Mouse (Mus musculus): ENCODE data around the gene Ccsap. TPM values are rescaled to one million over a fixed set of nuclear protein-coding genes. Genes with fewer than 3 reads are reported as not detected.

Ccsap gene
- 2.9 and 3.7 TPM in 2 replicates for polyA plus RNA-seq (2014; fragmentation: Nextera tagmentation; extraction: Ambion mirVana)

GRCm38 (mm10) chr8:123859648-123860259 is at the start of gene Ccsap:
Gene Ccsap, minus strand, starts transcription at chr8:123860209.
- H3K9me3 ChIP-seq (ENCODE audit: control insufficient read depth, low read length) = 0 out of 2 replicates have a peak, but pooled peaks cover 1% of the 10 kb centered on the region
- H3K27me3 ChIP-seq (ENCODE audit: control insufficient read depth, insufficient read depth, low read length) = peaks cover 8% of the 10 kb centered on the region
- H3K4me1 ChIP-seq (ENCODE audit: control insufficient read depth in 2 of 2, insufficient read depth in 2 of 2, low read length in 2 of 2) = peaks cover 0 to 6% of the 10 kb centered on the region in 2 experiments; a peak in 3 of 4 replicates
- peak within 1 kb of the TSS; percentile 63 to 95 for H3K4me3 ChIP-seq (ENCODE audit: control insufficient read depth in 1 of 2, insufficient read depth in 1 of 2, low read depth in 1 of 2, low read length in 2 of 2)
- H3K27ac ChIP-seq (replicated peaks in 1 of 2; ENCODE audit: control insufficient read depth in 1 of 2, insufficient read depth in 1 of 2, low read depth in 2 of 2, low read length in 2 of 2) = peak within 1 kb of the TSS; percentile 18 to 35; a peak in 2 of 4 replicates
- WGBS = under 1% methylated on average over 48 of the region's 48 CpGs
- H3K4me2 ChIP-seq (ENCODE audit: low read length) = peak within 1 kb of the TSS; percentile 97
- H3K9ac ChIP-seq (ENCODE audit: low read length) = peak within 1 kb of the TSS; percentile 75
- H3K36me3 ChIP-seq (ENCODE audit: control insufficient read depth, insufficient read depth, low read length) = no peaks in the 10 kb centered on the region
- peak; percentile 48 for ATAC-seq (ENCODE audit: insufficient number of reproducible peaks, insufficient read depth, low FRiP score, low read depth)

- Histone ChIP-seq H3K36me3 (ENCODE audit: control insufficient read depth, insufficient read depth, low read length) (peaks cover 86% of the 10 kb centered on the region), H3K4me1 (ENCODE audit: control insufficient read depth in 2 of 2, insufficient read depth in 2 of 2, low read length in 2 of 2) (no peaks in the 10 kb centered on the region), H3K9me3 (ENCODE audit: control insufficient read depth, low read length) (no peaks in the 10 kb centered on the region), H3K27me3 (ENCODE audit: control insufficient read depth, insufficient read depth, low read length) (no peaks in the 10 kb centered on the region), H3K4me3 (ENCODE audit: control insufficient read depth in 1 of 2, insufficient read depth in 1 of 2, low read depth in 1 of 2, low read length in 2 of 2) (no peak overlapping the region), H3K9ac (ENCODE audit: low read length) (no peak overlapping the region), H3K4me2 (ENCODE audit: low read length) (no peak overlapping the region), H3K27ac (replicated peaks in 1 of 2; ENCODE audit: control insufficient read depth in 1 of 2, insufficient read depth in 1 of 2, low read depth in 2 of 2, low read length in 2 of 2) (no peak overlapping the region)
- no peak for ATAC-seq (ENCODE audit: insufficient number of reproducible peaks, insufficient read depth, low FRiP score, low read depth)
- 90% methylated on average over 6 of the region's 6 CpGs for WGBS
Observed at GRCm38 (mm10) chr8:123907604-123908003, 47.6 kb upstream of the Ccsap start.

GRCm38 (mm10) chr8:123902653-123903052 is 42.6 kb upstream of the Ccsap start:
- no peak overlapping the region for H3K4me3 ChIP-seq (ENCODE audit: control insufficient read depth in 1 of 2, insufficient read depth in 1 of 2, low read depth in 1 of 2, low read length in 2 of 2)
- H3K36me3 ChIP-seq (ENCODE audit: control insufficient read depth, insufficient read depth, low read length) = peaks cover 77% of the 10 kb centered on the region
- H3K9ac ChIP-seq (ENCODE audit: low read length) = no peak overlapping the region
- no peaks in the 10 kb centered on the region for H3K27me3 ChIP-seq (ENCODE audit: control insufficient read depth, insufficient read depth, low read length)
- H3K9me3 ChIP-seq (ENCODE audit: control insufficient read depth, low read length) = no peaks in the 10 kb centered on the region
- no peak overlapping the region for H3K4me2 ChIP-seq (ENCODE audit: low read length)
- ATAC-seq (ENCODE audit: insufficient number of reproducible peaks, insufficient read depth, low FRiP score, low read depth) = no peak
- no peaks in the 10 kb centered on the region for H3K4me1 ChIP-seq (ENCODE audit: control insufficient read depth in 2 of 2, insufficient read depth in 2 of 2, low read length in 2 of 2)
- 87% methylated on average over 7 of the region's 7 CpGs for WGBS
- H3K27ac ChIP-seq (replicated peaks in 1 of 2; ENCODE audit: control insufficient read depth in 1 of 2, insufficient read depth in 1 of 2, low read depth in 2 of 2, low read length in 2 of 2) = no peak overlapping the region

- no peak overlapping the region for H3K9ac ChIP-seq (ENCODE audit: low read length)
- H3K4me1 ChIP-seq (ENCODE audit: control insufficient read depth in 2 of 2, insufficient read depth in 2 of 2, low read length in 2 of 2) = peaks cover 4 to 9% of the 10 kb centered on the region in 2 experiments
- no peak overlapping the region for H3K4me3 ChIP-seq (ENCODE audit: control insufficient read depth in 1 of 2, insufficient read depth in 1 of 2, low read depth in 1 of 2, low read length in 2 of 2)
- H3K4me2 ChIP-seq (ENCODE audit: low read length) = no peak overlapping the region
- no peak for ATAC-seq (ENCODE audit: insufficient number of reproducible peaks, insufficient read depth, low FRiP score, low read depth)
- 84% methylated on average over 7 of the region's 7 CpGs for WGBS
- no peak overlapping the region for H3K27ac ChIP-seq (replicated peaks in 1 of 2; ENCODE audit: control insufficient read depth in 1 of 2, insufficient read depth in 1 of 2, low read depth in 2 of 2, low read length in 2 of 2)
- peaks cover 18% of the 10 kb centered on the region for H3K27me3 ChIP-seq (ENCODE audit: control insufficient read depth, insufficient read depth, low read length)
- peaks cover 53% of the 10 kb centered on the region for H3K36me3 ChIP-seq (ENCODE audit: control insufficient read depth, insufficient read depth, low read length)
- no peaks in the 10 kb centered on the region for H3K9me3 ChIP-seq (ENCODE audit: control insufficient read depth, low read length)
Observed at GRCm38 (mm10) chr8:123899366-123899765, 39.4 kb upstream of the Ccsap start.

- Histone ChIP-seq H3K9ac (ENCODE audit: low read length) (no peak overlapping the region), H3K27me3 (ENCODE audit: control insufficient read depth, insufficient read depth, low read length) (peaks cover 26% of the 10 kb centered on the region), H3K27ac (replicated peaks in 1 of 2; ENCODE audit: control insufficient read depth in 1 of 2, insufficient read depth in 1 of 2, low read depth in 2 of 2, low read length in 2 of 2) (no peak overlapping the region), H3K9me3 (ENCODE audit: control insufficient read depth, low read length) (no peaks in the 10 kb centered on the region), H3K4me1 (ENCODE audit: control insufficient read depth in 2 of 2, insufficient read depth in 2 of 2, low read length in 2 of 2) (peaks cover 4 to 13% of the 10 kb centered on the region in 2 experiments), H3K36me3 (ENCODE audit: control insufficient read depth, insufficient read depth, low read length) (peaks cover 45% of the 10 kb centered on the region), H3K4me3 (ENCODE audit: control insufficient read depth in 1 of 2, insufficient read depth in 1 of 2, low read depth in 1 of 2, low read length in 2 of 2) (no peak overlapping the region), H3K4me2 (ENCODE audit: low read length) (no peak overlapping the region)
- 82% methylated on average over 5 of the region's 5 CpGs for WGBS
- no peak for ATAC-seq (ENCODE audit: insufficient number of reproducible peaks, insufficient read depth, low FRiP score, low read depth)
Observed at GRCm38 (mm10) chr8:123898576-123898975, 38.6 kb upstream of the Ccsap start.

- 52% methylated on average over 10 of the region's 10 CpGs for whole genome bisulfite sequencing
- Histone ChIP-seq H3K4me2 (ENCODE audit: low read length) (no peak overlapping the region), H3K9ac (ENCODE audit: low read length) (no peak overlapping the region), H3K4me1 (ENCODE audit: control insufficient read depth in 2 of 2, insufficient read depth in 2 of 2, low read length in 2 of 2) (peaks cover 11 to 22% of the 10 kb centered on the region in 2 experiments), H3K9me3 (ENCODE audit: control insufficient read depth, low read length) (no peaks in the 10 kb centered on the region), H3K4me3 (ENCODE audit: control insufficient read depth in 1 of 2, insufficient read depth in 1 of 2, low read depth in 1 of 2, low read length in 2 of 2) (no peak overlapping the region), H3K27me3 (ENCODE audit: control insufficient read depth, insufficient read depth, low read length) (peaks cover 44% of the 10 kb centered on the region), H3K27ac (replicated peaks in 1 of 2; ENCODE audit: control insufficient read depth in 1 of 2, insufficient read depth in 1 of 2, low read depth in 2 of 2, low read length in 2 of 2) (no peak overlapping the region), H3K36me3 (ENCODE audit: control insufficient read depth, insufficient read depth, low read length) (peaks cover 27% of the 10 kb centered on the region)
- ATAC-seq (ENCODE audit: insufficient number of reproducible peaks, insufficient read depth, low FRiP score, low read depth) = no peak
Observed at GRCm38 (mm10) chr8:123896774-123897173, 36.8 kb upstream of the Ccsap start.

- no peak for ATAC-seq (ENCODE audit: insufficient number of reproducible peaks, insufficient read depth, low FRiP score, low read depth)
- H3K36me3 ChIP-seq (ENCODE audit: control insufficient read depth, insufficient read depth, low read length) = peaks cover 23% of the 10 kb centered on the region
- WGBS = 62% methylated on average over 14 of the region's 14 CpGs
Observed at GRCm38 (mm10) chr8:123896366-123896761, 36.4 kb upstream of the Ccsap start.

More at GRCm38 (mm10) chr8:123896366-123896761, 36.4 kb upstream of the Ccsap start:
- H3K9ac ChIP-seq (ENCODE audit: low read length) = no peak overlapping the region
- no peak overlapping the region for H3K4me3 ChIP-seq (ENCODE audit: control insufficient read depth in 1 of 2, insufficient read depth in 1 of 2, low read depth in 1 of 2, low read length in 2 of 2)
- H3K4me1 ChIP-seq (ENCODE audit: control insufficient read depth in 2 of 2, insufficient read depth in 2 of 2, low read length in 2 of 2) = peaks cover 11 to 22% of the 10 kb centered on the region in 2 experiments
- no peak overlapping the region for H3K27ac ChIP-seq (replicated peaks in 1 of 2; ENCODE audit: control insufficient read depth in 1 of 2, insufficient read depth in 1 of 2, low read depth in 2 of 2, low read length in 2 of 2)
- peaks cover 47% of the 10 kb centered on the region for H3K27me3 ChIP-seq (ENCODE audit: control insufficient read depth, insufficient read depth, low read length)
- no peaks in the 10 kb centered on the region for H3K9me3 ChIP-seq (ENCODE audit: control insufficient read depth, low read length)
- no peak overlapping the region for H3K4me2 ChIP-seq (ENCODE audit: low read length)

Measured in heart, embryonic 14.5 days (tissue).